Mouse (Mus musculus): Measurements from ENCODE around the gene Nip7.
"Not testable (repeated sequence)": the region's sequence is repeated elsewhere in the genome, so short reads cannot be mapped to it uniquely, and the experiment has no call there.

Nip7 gene

DNA sequence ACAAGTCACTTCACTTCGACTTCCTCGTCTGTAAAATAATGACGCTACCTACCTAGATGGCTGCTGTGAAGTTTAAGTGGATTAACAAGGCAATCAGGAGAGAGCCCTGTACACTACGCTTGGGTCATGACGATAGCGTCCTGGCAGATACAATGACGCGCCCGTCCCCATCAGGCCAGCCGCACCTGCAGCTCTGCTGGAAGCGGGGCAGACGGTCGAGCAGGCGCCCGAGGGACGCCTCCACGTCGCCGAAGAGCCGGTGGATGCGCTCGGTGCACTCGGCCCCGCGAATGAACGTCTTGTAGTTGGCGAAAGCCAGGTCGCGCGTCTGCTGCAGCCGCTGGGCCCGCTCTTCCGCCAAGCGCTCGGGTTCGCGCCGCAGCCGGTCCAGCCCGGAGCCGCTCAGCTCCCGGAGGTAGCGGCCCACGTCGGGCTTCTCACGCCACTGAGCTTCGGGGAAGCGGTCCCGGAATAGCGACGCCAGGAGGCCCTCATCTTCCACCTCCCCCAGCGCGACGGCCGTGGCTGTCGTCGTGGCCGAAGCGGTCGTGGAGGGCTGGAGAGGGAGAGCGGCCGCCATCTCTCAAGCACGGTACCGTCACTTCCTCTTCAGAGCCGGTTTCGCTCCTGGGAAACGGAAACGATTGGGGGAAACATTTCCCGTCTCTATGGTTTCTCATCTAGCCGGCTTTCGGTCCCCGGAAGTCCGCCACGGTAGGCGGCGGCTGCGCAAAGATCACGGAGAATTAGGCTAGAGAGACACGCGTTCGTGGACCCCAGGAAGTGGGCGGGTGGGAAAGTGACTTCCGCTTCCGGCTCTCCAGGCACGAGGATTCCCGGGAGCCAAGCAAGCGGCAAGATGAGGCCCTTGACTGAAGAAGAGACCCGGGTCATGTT lies at the start of gene Nip7, which contains the start of gene Cog8:
Gene Nip7, plus strand, starts transcription at position 802 of the 897 bp plus-strand sequence.
Gene Cog8, minus strand, starts transcription at position 614 of the 897 bp plus-strand sequence.
- peak; percentile 96 to 98 for DNase-seq

DNA sequence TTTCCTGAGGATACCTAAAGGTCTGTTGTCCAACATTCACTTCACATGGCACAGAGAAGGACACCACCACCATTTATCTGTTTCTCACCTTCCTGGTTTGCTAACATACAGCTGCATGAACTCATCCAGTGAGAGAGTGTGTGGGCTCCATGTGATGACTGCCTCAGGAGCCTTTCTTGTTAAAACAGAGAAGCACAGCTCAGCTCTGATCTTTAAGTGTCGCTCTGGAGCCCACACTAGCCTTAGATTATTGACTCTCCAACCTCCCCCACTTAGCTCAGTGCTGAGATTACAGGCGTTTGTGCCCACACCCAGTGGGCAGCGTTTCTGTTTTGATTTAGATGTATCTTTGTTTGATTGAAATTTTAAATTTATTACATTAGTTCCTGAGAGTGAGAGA lies 48.9 kb upstream of the Nip7 start:
- DNase-seq, result no peak

GRCm38 (mm10) chr8:107012666-107013065 lies 44.0 kb upstream of the Nip7 start:
- no peak for DNase-seq

GRCm38 (mm10) chr8:107014915-107015314 lies 41.8 kb upstream of the Nip7 start:
- no peak for DNase-seq

DNA sequence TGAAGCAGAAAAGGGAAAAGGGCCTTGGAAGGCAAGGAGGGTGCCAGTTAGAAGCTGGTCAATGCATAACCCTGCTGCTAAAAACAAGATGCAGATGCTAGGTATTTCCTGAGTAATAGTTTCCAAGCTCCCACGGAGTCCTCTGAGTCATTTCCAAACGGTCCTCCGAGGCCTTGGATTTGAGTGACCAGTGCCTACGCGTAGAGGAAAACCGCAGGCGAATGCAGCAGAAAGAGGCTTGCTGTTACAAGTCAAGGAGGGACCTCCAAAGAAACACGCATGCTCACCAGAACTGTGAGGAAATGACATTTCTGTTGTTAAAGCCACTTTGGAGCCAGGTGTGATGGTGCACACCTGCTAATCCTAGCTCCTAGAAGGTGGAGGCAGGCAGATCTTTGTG lies 33.2 kb upstream of the Nip7 start:
- no peak for DNase-seq

DNA sequence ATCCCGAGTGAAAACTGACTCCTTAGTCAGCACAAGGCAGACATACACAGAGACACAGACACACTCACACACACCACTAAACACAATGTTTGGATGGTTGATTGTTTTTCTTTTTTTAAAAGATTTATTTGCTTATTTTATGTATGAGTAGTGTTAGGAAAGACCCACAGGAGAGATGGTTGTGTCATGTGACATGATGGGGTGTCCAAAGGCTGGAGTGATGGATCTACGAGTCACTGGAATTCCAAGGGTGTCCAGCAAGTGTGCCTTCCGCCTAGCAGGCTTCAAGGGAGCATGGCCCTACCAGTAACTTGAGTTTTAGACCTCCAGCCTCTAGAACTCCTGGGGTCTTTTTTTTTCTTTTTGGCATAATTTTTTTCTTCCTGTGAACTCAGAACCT lies 27.4 kb upstream of the Nip7 start:
- DNase-seq, result no peak

GRCm38 (mm10) chr8:107030058-107030457 lies 26.6 kb upstream of the Nip7 start:
- DNase-seq, result no peak

GRCm38 (mm10) chr8:107030650-107031576 lies 25.8 kb upstream of the Nip7 start, which contains the start of gene Vps4a:
Gene Vps4a, plus strand, starts transcription at chr8:107031222.
- peak; percentile 97 for DNase-seq

DNA sequence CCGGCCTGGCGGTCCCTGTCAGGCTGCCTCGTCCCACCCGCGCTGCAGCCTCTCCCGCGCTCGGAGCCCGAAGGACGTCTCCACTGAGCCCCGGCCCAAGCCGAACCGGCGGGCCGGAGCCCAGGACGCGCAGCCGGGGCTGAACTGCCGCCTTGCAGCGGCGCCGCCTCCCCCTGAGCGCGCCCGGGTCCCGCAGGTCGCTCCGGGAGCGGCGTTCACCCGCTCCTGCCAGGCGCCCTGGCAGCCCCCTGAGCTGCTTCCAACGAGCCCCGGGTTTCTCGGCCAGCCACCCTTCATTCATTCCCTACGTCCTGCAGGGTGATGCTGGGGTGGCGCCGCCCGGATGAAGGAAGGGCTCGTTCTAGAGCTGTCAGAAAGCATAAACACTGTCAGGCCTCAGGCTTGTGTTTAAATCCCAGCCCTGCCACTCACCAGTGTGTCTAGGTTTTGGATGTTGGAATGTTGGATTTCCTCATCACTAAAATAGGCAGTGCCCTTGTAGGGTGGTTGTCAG lies 25.0 kb upstream of the Nip7 start:
- DNase-seq, result no peak

- DNase-seq, result not testable (repeated sequence)
Observed at GRCm38 (mm10) chr8:107033609-107034008, 23.1 kb upstream of the Nip7 start.

GRCm38 (mm10) chr8:107035641-107036040 lies 21.0 kb upstream of the Nip7 start:
- no peak for DNase-seq

- DNase-seq, result peak; percentile 32 to 66
Observed at GRCm38 (mm10) chr8:107036626-107037025, 20.1 kb upstream of the Nip7 start.

DNA sequence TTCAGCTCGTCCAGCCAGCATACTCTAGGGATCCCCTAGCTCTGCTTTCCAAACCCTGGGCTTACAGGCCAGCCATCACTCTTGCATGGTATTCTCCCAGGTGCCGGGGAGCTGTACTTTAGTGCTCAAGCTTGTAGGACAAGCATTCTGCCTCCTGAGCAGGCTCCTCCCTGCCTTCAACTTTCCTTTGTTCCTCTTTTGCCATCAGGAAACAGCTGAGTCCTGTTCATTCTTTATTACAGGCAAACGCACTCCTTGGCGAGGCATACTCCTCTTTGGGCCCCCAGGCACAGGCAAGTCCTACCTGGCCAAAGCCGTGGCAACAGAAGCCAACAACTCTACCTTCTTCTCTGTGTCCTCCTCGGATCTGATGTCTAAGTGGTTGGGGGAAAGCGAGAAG lies 16.0 kb upstream of the Nip7 start:
- DNase-seq, result no peak

DNA sequence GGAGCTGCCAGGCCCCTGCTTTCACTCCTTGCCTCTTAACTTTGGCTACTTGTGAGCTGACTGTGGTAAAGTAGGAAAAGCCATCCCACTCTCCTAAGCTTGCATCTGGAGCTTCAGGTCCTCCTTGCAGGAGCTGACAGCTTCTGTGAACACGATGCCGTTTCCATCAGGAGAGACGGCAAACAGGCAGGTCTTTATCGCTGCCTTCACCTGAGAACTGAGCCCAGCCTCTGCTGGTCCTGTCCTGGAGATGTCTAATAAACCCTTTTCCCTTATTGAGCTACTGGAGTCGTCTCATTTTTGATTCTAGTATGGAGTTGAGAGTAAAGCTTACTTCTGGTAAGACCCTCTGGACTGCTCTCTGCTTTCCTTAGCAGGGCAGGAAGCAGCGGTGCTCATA lies 11.2 kb upstream of the Nip7 start:
- DNase-seq, result no peak

DNA sequence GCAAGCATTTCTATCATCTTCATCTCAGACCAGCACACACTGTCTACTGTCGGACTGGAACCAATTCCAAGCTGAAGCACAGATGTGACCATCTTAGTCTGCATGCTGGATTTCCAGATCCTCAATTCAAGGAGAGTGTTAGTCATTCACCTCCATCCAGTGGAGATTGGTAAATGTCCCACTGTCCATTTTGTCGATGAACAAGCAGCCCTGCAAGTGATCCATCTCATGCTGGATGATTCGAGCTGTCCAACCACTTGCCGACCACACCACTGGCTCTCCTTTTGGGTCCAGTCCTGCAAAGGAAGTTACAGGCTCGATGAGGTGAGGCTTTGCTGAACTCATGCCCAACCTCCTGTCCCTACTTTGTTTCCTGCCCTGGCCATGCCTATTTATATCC lies 9.7 kb upstream of the Nip7 start:
- no peak for DNase-seq

- peak; percentile 82 to 92 for DNase-seq
Observed at GRCm38 (mm10) chr8:107048061-107048941, 8.4 kb upstream of the Nip7 start, which contains the start of gene Pdf. Gene Pdf, minus strand, starts transcription at chr8:107048614.

DNA sequence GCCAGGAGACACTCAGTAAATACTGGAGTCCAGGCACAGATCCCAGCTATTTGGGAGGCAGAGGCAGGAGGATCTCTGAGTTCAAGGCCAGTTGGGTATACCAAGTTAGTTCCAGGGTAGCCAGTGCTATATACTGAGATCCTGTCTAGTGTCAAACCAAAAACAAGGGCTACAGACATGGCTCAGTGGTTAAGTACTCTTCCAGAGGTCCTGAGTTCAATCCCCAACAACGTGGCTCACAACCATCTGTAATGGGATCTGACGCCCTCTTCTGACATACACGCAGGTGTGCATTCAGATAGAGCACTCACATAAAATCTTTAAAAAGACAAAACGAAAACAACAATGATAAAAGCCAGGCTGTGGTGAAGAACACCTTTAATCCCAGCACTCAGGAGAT lies 7.2 kb upstream of the Nip7 start:
- DNase-seq, result no peak

GRCm38 (mm10) chr8:107052046-107052445 lies 4.6 kb upstream of the Nip7 start:
- DNase-seq, result no peak

DNA sequence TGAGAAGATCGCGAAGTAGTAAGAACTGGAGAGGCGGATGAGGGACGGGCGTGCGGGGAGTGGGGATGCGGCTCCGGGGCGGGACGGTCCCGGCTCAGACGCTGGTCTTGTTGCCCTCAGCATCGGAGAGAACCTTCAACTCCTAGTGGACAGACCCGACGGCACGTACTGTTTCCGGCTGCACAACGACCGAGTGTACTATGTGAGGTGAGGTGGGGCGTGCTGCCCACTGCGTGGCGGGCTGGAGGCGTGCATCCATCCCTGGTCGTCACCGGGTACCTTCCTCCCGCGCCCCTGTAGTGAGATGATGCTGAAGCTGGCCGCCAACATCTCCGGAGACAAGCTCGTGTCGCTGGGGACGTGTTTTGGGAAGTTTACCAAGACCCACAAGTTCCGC lies 294 bp downstream of the Nip7 start:
- peak in 1 of 2 experiments; percentile 12 for DNase-seq

DNA sequence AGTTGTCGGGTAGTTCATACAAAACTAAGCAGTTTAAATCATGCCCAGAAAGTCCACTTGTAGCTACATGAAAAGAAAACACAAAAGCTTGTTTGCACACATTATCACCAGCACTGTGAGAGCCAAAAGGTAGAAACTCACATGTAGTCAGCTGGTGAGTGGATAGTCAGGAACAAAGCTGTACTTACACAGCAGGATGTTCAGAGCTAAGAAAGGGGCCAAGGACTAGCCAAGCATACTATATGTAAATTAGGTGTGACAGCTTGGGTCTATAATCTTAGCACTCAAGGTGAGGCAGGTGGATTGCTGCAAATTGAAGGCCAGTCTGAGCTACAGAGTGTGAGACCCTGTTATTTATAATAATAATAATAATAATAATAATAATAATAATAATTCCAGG lies 5.9 kb downstream of the Nip7 start:
- no peak for DNase-seq

DNA sequence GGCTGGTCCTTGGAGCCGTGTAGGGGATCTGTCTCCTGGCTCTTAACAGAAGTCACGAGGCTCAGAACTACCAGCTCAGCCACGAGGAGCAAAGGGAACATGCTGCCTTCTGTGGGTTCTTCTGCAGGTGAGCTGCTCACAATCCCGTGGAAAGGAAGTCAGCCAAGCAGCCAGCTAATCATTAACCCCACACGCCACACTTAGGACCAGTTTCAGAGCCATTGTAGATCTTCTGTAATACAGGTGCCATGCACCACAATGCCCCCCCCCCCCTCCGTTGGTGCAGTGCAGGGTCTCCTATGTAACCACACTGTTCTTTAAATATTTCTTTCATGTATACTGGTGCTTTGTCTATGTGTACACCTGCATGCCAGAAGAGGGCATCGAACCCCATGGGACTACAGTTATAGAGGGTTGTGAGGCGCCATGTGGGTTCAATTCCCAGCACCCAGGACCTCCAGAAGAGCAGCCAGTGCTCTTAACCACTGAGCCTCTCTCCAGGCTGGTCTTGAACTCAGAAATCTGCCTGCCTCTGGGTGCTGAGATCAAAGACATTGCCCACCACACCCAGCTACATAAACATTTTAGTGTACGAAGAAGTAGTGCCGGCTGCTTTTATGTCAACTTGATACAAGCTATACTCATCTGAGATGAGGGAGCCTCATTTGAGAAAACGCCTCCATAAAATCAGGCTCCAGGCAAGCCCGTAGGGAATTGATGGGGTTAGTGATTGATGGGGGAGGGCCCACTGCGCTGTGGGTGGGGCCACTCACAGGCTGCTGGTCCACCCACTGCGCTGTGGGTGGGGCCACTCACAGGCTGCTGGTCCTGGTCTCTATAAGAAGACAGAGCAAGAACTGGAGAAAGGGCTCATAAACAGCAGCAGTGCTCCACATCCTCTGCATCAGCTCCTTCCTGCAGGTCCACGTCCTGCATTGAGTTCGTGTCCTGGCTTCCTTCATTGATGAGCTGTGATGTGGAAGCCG lies 9.1 kb downstream of the Nip7 start, which contains the start of gene Tmed6:
Gene Tmed6, minus strand, starts transcription at position 134 of the 986 bp plus-strand sequence.
- DNase-seq, result peak; percentile 89 to 91
